Mouse (Mus musculus) brain, embryonic 14.5 days (tissue): ENCODE measurements around the gene Rftn1.

Source experiments
- CTCF ChIP-seq: fragments of 200-500 bp; IDR thresholded peaks from 2 replicates; pipeline ENCODE4 v1.5.1; 2012; ENCODE audit warnings: inconsistent platforms, mild to moderate bottlenecking, moderate library complexity, borderline replicate concordance; ENCODE audit not compliant: insufficient read depth, insufficient read length; ENCODE audit errors: extremely low read depth
- POLR2A ChIP-seq: fragments of 200-500 bp; IDR thresholded peaks from 2 replicates; pipeline ENCODE4 v1.6.1; 2012; ENCODE audit warnings: mild to moderate bottlenecking, inconsistent platforms, borderline replicate concordance; ENCODE audit not compliant: poor library complexity, insufficient read depth, insufficient read length, severe bottlenecking; ENCODE audit errors: extremely low read depth

DNA sequence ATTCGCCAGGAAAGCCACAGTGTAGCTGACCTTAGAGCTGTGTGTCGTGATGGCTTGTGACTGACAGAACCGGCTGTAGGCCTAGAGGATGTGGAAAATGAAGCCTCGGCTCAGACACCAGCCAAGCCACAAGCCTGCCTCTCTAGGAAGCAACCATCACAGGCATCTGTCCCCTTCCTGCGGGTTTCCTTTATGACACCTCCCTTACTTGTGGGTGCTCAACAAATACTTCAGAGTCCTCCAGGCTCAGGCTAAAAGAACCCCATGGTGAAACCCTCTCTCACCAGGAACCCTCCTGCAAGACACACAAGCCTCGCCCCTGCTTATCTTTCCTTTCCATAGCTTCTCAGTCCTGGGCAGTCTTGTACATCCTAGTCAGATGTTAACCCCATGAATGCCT is 31.9 kb downstream of the Rftn1 start:
- TF ChIP-seq CTCF = no peak
- TF ChIP-seq POLR2A = no peak
